Mouse (Mus musculus): ENCODE measurements at regions not wholly inside any gene's neighbourhood (a gene's known extent, or its start where the extent isn't known, plus 50 kb on each side); places are given as distances from the start of the nearest gene placed in this dataset.
A peak's percentile ranks its signal among the peaks of the same experiment; 100 is the strongest.

DNA sequence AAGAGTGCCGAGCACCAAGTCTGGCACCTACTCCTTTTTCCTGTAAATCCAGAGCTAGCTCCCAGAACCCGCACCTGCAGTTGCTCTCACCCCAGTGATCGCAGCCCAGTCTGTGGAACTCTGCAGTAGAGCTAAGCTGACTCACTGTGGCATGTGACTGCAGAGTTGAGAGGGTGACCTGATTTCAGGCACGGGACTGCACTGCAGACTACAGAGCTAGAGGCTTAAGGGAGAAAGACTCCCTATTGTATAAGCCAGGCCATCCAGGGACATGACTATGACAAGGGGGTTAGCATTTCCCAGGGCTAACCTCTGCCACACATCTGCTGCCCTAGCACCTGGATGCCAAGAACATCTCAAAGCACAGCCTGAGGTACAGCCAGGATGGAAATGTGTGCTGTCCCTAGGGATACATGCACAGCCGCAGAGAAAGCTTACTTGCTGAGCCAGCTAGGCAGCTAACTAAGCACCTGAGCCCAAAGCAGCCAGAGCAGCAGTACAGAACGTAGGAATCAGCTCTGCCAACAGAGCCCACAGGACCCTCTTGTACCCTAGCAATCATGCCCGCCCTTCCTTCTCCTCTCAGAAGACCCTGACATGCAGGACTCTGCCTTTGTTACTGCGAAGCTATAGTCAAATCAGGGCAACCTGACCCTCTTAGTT is 192.3 kb upstream of the Snx19 start:
- Histone ChIP-seq H3K27ac (ENCODE audit: poor library complexity, severe bottlenecking) (no peak overlapping the region), H3K36me3 (no peaks in the 10 kb centered on the region), H3K4me1 (replicated peaks) (no peaks in the 10 kb centered on the region), H3K4me3 (no peak overlapping the region), H3K4me2 (no peak overlapping the region), H3K27me3 (replicated peaks) (no peaks in the 10 kb centered on the region), H3K9ac (no peak overlapping the region), H3K9me3 (replicated peaks) (no peaks in the 10 kb centered on the region)
- no peak for ATAC-seq (ENCODE audit: insufficient number of reproducible peaks, low FRiP score)
- 61% methylated on average over 8 of the region's 8 CpGs for WGBS

DNA sequence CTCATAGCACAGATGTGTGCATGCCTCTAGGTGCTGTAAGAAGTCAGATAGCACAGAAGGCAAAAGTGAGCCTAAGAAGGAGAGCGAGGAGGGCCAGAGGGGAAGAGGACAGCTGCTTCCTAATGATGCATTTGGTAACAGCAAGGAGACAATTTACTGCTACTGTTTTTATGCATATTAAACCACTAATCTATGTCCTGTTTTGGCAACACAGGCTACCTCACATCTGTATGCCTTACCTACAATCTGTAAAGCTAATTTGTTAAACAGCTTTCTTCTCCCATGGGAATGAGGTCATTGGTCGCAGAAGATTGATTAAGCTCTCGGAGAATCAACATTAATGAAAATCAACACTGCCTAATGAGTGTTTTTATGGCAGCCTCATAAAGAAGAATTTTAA is 191.1 kb upstream of the Snx19 start:
- Histone ChIP-seq H3K27ac (ENCODE audit: poor library complexity, severe bottlenecking) (no peak overlapping the region), H3K9me3 (replicated peaks) (no peaks in the 10 kb centered on the region), H3K36me3 (no peaks in the 10 kb centered on the region), H3K4me2 (no peak overlapping the region), H3K4me3 (no peak overlapping the region), H3K9ac (no peak overlapping the region), H3K4me1 (replicated peaks) (no peaks in the 10 kb centered on the region), H3K27me3 (replicated peaks) (no peaks in the 10 kb centered on the region)
- WGBS, result 80% methylated on average over 3 of the region's 3 CpGs
- ATAC-seq (ENCODE audit: insufficient number of reproducible peaks, low FRiP score), result no peak

DNA sequence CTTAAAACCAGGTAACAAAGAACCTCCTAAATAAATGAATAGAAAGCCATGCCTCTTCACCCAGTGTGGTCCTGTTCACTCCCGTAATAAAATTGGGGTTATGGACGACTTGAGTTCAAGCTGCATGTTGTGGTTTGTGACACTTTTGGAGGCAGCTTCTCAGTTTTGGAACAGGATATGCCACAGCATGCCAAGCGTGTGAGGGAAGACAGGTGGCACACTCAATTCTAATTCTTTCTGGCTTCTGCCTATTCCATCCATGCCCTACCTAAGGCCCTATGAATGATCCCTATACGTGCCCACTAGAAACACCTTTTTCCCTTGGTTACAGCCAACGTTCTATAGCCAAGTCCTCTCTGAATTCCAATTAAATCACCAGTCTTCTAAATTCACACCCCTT is 184.8 kb upstream of the Snx19 start:
- no peak for ATAC-seq (ENCODE audit: insufficient number of reproducible peaks, low FRiP score)
- Histone ChIP-seq H3K4me3 (no peak overlapping the region), H3K9me3 (replicated peaks) (no peaks in the 10 kb centered on the region), H3K36me3 (no peaks in the 10 kb centered on the region), H3K27me3 (replicated peaks) (no peaks in the 10 kb centered on the region), H3K27ac (ENCODE audit: poor library complexity, severe bottlenecking) (no peak overlapping the region), H3K9ac (no peak overlapping the region), H3K4me2 (no peak overlapping the region), H3K4me1 (replicated peaks) (no peaks in the 10 kb centered on the region)
- 78% methylated on average over 5 of the region's 5 CpGs for WGBS

DNA sequence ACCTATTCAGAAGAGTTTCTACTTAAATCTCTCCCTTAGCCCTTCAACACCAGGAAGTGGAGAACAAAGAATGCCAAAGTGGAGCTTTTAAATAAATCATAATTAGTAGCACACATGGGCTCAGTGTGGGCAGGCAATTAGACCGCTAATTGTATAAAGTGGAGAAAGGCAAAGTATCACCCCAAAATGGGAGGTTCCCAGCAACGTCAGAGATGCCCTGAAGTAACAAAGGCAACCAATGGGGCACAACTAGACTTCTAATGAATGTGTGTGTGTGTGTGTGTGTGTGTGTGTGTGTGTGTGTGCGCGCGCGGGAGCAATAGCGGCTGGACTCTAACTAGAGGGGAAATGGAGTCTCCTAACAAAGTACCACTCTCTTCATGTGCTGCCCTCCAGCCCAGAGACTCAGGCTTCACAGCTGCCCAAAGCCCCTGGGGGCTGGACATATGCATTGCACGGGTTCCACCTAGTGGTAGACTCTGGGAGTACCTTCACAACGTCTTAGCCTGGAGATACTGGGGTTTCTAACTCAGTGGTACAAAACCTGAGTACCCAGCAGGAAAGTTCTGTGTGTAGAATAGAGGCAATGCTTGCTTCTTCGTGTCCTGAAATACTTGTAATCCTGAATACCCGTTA is 162.3 kb upstream of the Snx19 start:
- Histone ChIP-seq H3K27ac (ENCODE audit: poor library complexity, severe bottlenecking) (no peak overlapping the region), H3K4me2 (no peak overlapping the region), H3K36me3 (no peaks in the 10 kb centered on the region), H3K4me3 (no peak overlapping the region), H3K9me3 (replicated peaks) (no peaks in the 10 kb centered on the region), H3K9ac (no peak overlapping the region), H3K27me3 (replicated peaks) (no peaks in the 10 kb centered on the region), H3K4me1 (replicated peaks) (no peaks in the 10 kb centered on the region)
- ATAC-seq (ENCODE audit: insufficient number of reproducible peaks, low FRiP score), result no peak
- 41% methylated on average over 11 of the region's 11 CpGs for WGBS

DNA sequence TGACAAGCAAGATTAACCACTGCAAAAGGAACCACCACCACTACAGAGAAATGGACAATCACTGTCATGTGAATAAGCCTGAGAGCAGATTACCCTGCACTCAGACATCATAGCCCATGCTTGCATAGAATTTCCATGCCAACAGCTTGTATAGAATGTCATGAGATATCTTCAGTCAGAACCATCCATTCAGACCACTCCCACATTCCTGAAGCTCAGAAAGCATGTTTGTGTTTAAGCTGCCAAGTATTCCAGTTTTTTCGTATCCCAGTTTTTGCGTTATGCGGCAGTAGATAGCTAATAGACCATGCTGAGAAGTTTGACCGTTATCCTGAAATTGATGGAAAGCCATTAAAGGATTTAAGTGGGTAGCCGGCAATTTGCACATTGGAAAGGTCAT is 155.8 kb upstream of the Snx19 start:
- Histone ChIP-seq H3K4me1 (replicated peaks) (no peaks in the 10 kb centered on the region), H3K4me2 (no peak overlapping the region), H3K9me3 (replicated peaks) (no peaks in the 10 kb centered on the region), H3K27me3 (replicated peaks) (no peaks in the 10 kb centered on the region), H3K9ac (no peak overlapping the region), H3K27ac (ENCODE audit: poor library complexity, severe bottlenecking) (no peak overlapping the region), H3K36me3 (no peaks in the 10 kb centered on the region), H3K4me3 (no peak overlapping the region)
- no peak for ATAC-seq (ENCODE audit: insufficient number of reproducible peaks, low FRiP score)
- WGBS, result 72% methylated on average over 5 of the region's 5 CpGs

DNA sequence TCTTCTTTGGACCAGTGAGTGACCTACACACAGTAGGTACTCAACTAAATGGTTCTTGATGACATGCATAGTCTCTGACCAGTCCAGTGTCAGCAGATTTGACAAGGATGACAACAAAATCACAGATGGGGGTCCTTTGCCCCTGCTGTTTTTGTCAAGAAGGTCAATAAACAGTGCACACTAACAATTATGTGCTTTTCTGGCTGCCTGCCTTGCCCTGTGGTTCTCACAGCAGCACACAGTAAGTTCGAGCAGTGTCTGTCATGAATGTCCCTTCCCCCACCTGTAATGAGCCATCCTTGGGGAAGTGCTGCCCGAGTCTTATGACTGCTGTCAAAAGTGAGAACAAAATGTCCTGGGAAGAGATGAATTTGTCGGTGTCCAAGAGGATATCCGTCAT is 153.1 kb upstream of the Snx19 start:
- H3K4me2 ChIP-seq, result no peak overlapping the region
- H3K4me1 ChIP-seq (replicated peaks), result no peaks in the 10 kb centered on the region
- no peaks in the 10 kb centered on the region for H3K36me3 ChIP-seq
- no peak overlapping the region for H3K4me3 ChIP-seq
- no peaks in the 10 kb centered on the region for H3K9me3 ChIP-seq (replicated peaks)
- no peaks in the 10 kb centered on the region for H3K27me3 ChIP-seq (replicated peaks)
- 63% methylated on average over 4 of the region's 4 CpGs for WGBS
- no peak for ATAC-seq (ENCODE audit: insufficient number of reproducible peaks, low FRiP score)
- no peak overlapping the region for H3K9ac ChIP-seq
- no peak overlapping the region for H3K27ac ChIP-seq (ENCODE audit: poor library complexity, severe bottlenecking)

DNA sequence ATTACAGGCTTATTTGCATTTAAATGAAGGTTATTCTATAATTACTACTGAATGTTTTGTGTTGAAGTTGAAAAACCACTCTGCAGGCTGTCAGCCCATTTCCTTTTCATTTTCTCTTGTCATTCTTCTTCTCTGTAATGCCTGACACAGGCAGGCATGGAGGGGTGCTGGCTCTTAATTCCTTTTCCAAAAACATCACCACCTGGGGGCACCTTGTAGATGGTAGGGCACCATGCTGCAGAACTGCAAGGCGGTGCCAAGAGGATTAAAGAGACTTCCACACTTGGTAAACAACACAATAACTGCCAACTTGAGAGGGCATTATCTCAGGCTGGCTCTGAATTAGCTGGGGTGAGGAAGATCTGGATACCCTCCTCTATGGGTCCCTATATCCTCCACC is 148.7 kb upstream of the Snx19 start:
- Histone ChIP-seq H3K4me1 (replicated peaks) (no peaks in the 10 kb centered on the region), H3K36me3 (no peaks in the 10 kb centered on the region), H3K27ac (ENCODE audit: poor library complexity, severe bottlenecking) (no peak overlapping the region), H3K9me3 (replicated peaks) (no peaks in the 10 kb centered on the region), H3K4me3 (no peak overlapping the region), H3K4me2 (no peak overlapping the region), H3K9ac (no peak overlapping the region), H3K27me3 (replicated peaks) (no peaks in the 10 kb centered on the region)
- whole genome bisulfite sequencing, result 49% methylated on average over 1 of the region's 1 CpGs
- no peak for ATAC-seq (ENCODE audit: insufficient number of reproducible peaks, low FRiP score)

DNA sequence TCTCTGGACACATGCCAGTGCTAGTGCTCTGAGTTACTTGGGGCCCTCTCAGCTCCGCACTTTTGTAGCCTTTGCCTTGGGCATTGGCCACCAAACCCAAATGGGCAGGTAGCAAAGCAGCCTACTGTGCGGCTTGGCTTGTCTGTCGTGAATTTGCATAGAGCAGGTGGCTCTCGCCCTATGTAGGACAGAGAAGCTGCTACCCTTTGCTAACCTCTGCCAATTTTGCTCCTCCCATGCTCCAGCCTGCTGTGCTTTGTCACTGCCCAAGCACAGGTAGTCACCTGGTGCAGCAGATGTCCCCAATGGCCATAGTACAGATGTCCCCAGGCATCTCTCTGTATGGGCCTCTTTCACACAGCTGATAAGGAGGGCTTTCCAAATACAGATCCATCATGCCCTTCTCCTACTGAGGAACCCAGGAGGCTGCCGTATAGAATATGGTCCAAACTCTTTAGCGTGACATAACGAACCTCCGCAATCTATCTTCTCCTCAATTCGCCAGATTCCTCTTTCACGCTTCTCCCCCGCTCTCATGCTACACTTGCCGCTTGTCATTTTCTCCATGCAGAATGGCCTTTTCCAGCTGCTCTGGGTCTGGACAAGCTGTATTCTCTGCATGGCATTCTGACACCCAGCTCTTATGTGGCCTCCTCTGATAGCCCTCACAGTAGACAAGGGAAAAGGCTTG is 143.7 kb upstream of the Snx19 start:
- Histone ChIP-seq H3K4me1 (replicated peaks) (peaks cover 14% of the 10 kb centered on the region), H3K9ac (no peak overlapping the region), H3K27me3 (replicated peaks) (no peaks in the 10 kb centered on the region), H3K4me3 (no peak overlapping the region), H3K27ac (ENCODE audit: poor library complexity, severe bottlenecking) (no peak overlapping the region), H3K9me3 (replicated peaks) (no peaks in the 10 kb centered on the region), H3K4me2 (no peak overlapping the region), H3K36me3 (no peaks in the 10 kb centered on the region)
- 89% methylated on average over 12 of the region's 12 CpGs for WGBS
- ATAC-seq (ENCODE audit: insufficient number of reproducible peaks, low FRiP score), result no peak

DNA sequence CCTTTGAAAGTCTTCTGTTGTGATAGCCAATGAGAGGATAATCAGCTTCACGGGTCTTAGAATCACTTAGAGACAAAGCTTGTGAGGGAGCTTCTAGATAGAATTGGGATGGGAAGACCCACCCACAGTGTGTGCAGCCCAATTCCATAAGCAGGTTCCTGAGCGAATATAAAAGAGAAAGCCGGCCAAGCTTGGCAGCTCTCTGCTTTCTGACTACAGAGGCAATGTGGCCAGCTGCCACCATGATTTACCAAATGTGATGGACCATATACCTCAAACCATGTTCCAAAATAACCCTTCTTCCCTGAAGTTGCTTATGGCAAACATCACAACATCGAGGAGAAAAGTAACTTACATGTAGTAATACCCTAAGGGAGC is 143.1 kb upstream of the Snx19 start:
- Histone ChIP-seq H3K4me2 (no peak overlapping the region), H3K4me3 (no peak overlapping the region), H3K4me1 (replicated peaks) (peaks cover 14% of the 10 kb centered on the region), H3K9me3 (replicated peaks) (no peaks in the 10 kb centered on the region), H3K9ac (no peak overlapping the region), H3K36me3 (no peaks in the 10 kb centered on the region), H3K27ac (ENCODE audit: poor library complexity, severe bottlenecking) (no peak overlapping the region), H3K27me3 (replicated peaks) (no peaks in the 10 kb centered on the region)
- 73% methylated on average over 4 of the region's 4 CpGs for WGBS
- no peak for ATAC-seq (ENCODE audit: insufficient number of reproducible peaks, low FRiP score)

DNA sequence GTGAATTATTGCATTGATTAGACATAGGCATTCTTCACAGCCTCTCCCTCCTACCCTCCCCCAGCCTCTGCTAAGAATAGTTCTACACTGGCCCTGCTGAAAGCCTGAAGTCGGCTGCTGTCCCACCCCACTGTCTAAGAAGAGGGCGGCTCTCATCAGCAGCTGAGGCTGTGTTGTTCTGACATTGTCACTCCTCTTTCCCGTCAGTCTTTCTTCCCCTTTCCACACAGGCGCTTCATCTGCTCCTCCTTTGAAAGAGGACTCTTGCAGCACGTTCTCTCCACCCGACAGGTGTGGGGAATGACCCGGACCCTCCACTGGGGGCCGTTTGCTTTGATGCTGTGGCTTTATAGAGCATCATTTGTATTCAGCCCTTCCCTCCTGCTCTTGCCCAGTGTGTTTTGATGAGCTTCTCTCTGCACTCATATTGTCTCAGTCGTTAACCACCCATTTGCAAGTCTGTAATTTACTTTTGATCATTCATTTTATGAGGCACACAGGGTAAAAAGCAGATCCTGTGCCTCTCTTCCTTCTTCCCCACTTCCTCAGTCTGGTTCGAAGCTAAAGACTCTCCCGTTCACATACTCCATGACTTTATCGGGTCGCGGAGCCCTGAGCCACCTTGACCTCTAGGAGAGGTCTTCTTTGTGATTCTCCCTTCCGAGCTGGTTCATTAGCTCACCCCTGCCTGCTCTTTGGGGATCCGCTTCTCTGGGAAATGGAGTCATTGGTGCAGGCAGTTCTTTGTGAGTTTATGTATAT is 142.2 kb upstream of the Snx19 start:
- 0 out of 2 replicates have a peak, but pooled peaks have one; percentile 45 for ATAC-seq (ENCODE audit: insufficient number of reproducible peaks, low FRiP score)
- no peak overlapping the region for H3K4me3 ChIP-seq
- 41% methylated on average over 16 of the region's 16 CpGs for WGBS
- H3K9ac ChIP-seq, result 0 out of 2 replicates have a peak overlapping the region, but pooled peaks have one; percentile 39
- H3K9me3 ChIP-seq (replicated peaks), result no peaks in the 10 kb centered on the region
- H3K36me3 ChIP-seq, result no peaks in the 10 kb centered on the region
- H3K27ac ChIP-seq (ENCODE audit: poor library complexity, severe bottlenecking), result no peak overlapping the region
- peak overlapping the region; percentile 58 for H3K4me2 ChIP-seq
- H3K27me3 ChIP-seq (replicated peaks), result no peaks in the 10 kb centered on the region
- peaks cover 14% of the 10 kb centered on the region for H3K4me1 ChIP-seq (replicated peaks)

DNA sequence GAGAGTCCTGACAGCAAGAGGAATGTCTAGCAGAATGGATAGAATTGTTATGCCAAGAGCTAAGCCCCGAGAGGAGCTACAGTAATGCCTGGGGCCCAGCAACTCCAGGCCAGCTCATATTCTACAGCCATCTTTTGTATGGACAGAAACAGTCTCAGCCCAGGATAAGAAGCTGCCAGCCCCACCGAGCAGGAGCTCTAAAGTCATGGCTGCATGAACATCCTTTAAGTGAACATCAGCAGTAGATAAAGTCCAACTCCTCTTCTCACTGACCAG is 141.6 kb upstream of the Snx19 start:
- Histone ChIP-seq H3K4me1 (replicated peaks) (peaks cover 14% of the 10 kb centered on the region), H3K4me3 (no peak overlapping the region), H3K27ac (ENCODE audit: poor library complexity, severe bottlenecking) (no peak overlapping the region), H3K9ac (no peak overlapping the region), H3K9me3 (replicated peaks) (no peaks in the 10 kb centered on the region), H3K36me3 (no peaks in the 10 kb centered on the region), H3K4me2 (no peak overlapping the region), H3K27me3 (replicated peaks) (no peaks in the 10 kb centered on the region)
- WGBS, result 68% methylated on average over 2 of the region's 2 CpGs
- no peak for ATAC-seq (ENCODE audit: insufficient number of reproducible peaks, low FRiP score)

Measured in heart, embryonic 12.5 days (tissue).